Mouse (Mus musculus): Measurements from ENCODE around the gene Ikbkg. TPM values are rescaled to one million over a fixed set of nuclear protein-coding genes. Genes with fewer than 3 reads are reported as not detected.
A peak's percentile ranks its signal among the peaks of the same experiment; 100 is the strongest.

Ikbkg gene
- polyA plus RNA-seq, 1 experiment, result 2.9 TPM

- Histone ChIP-seq H3K27me3 (ENCODE audit: control insufficient read depth, insufficient read depth, low read length) (no peaks in the 10 kb centered on the region), H3K4me1 (ENCODE audit: control insufficient read depth, insufficient read depth, low read length) (peaks cover 4% of the 10 kb centered on the region), H3K27ac (ENCODE audit: control insufficient read depth, insufficient read depth, low read depth, low read length) (no peak overlapping the region), H3K4me3 (ENCODE audit: control insufficient read depth, low read depth, low read length) (no peak overlapping the region), H3K36me3 (ENCODE audit: control insufficient read depth, insufficient read depth, low read length) (no peaks in the 10 kb centered on the region)
- no peak for TF ChIP-seq CTCF (IDR thresholded peaks at IDR 0.05; ENCODE audit: control insufficient read depth, insufficient read depth, insufficient replicate concordance, low read depth, low read length)
- no peak for TF ChIP-seq POLR2A (IDR thresholded peaks at IDR 0.05; ENCODE audit: control insufficient read depth, low read depth, low read length)
Observed at GRCm38 (mm10) chrX:74424443-74424842, 31.4 kb downstream of the Ikbkg start.

- TF ChIP-seq POLR2A (IDR thresholded peaks at IDR 0.05; ENCODE audit: control insufficient read depth, low read depth, low read length), result no peak
- no peak for TF ChIP-seq CTCF (IDR thresholded peaks at IDR 0.05; ENCODE audit: control insufficient read depth, insufficient read depth, insufficient replicate concordance, low read depth, low read length)
- Histone ChIP-seq H3K4me3 (ENCODE audit: control insufficient read depth, low read depth, low read length) (no peak overlapping the region), H3K36me3 (ENCODE audit: control insufficient read depth, insufficient read depth, low read length) (no peaks in the 10 kb centered on the region), H3K27me3 (ENCODE audit: control insufficient read depth, insufficient read depth, low read length) (no peaks in the 10 kb centered on the region), H3K27ac (ENCODE audit: control insufficient read depth, insufficient read depth, low read depth, low read length) (no peak overlapping the region), H3K4me1 (ENCODE audit: control insufficient read depth, insufficient read depth, low read length) (peaks cover 4% of the 10 kb centered on the region)
Observed at GRCm38 (mm10) chrX:74425195-74425594, 32.1 kb downstream of the Ikbkg start.

GRCm38 (mm10) chrX:74426256-74426655, 33.2 kb downstream of the Ikbkg start:
- peak overlapping the region; percentile 13; the same call in 1 of the 2 replicates for H3K27ac ChIP-seq (ENCODE audit: control insufficient read depth, insufficient read depth, low read depth, low read length)
- peaks cover 4% of the 10 kb centered on the region for H3K4me1 ChIP-seq (ENCODE audit: control insufficient read depth, insufficient read depth, low read length)
- H3K4me3 ChIP-seq (ENCODE audit: control insufficient read depth, low read depth, low read length), result no peak overlapping the region
- no peaks in the 10 kb centered on the region for H3K27me3 ChIP-seq (ENCODE audit: control insufficient read depth, insufficient read depth, low read length)
- no peak for TF ChIP-seq POLR2A (IDR thresholded peaks at IDR 0.05; ENCODE audit: control insufficient read depth, low read depth, low read length)
- TF ChIP-seq CTCF (IDR thresholded peaks at IDR 0.05; ENCODE audit: control insufficient read depth, insufficient read depth, insufficient replicate concordance, low read depth, low read length), result no peak
- H3K36me3 ChIP-seq (ENCODE audit: control insufficient read depth, insufficient read depth, low read length), result no peaks in the 10 kb centered on the region

- TF ChIP-seq CTCF (IDR thresholded peaks at IDR 0.05; ENCODE audit: control insufficient read depth, insufficient read depth, insufficient replicate concordance, low read depth, low read length) (no peak), POLR2A (IDR thresholded peaks at IDR 0.05; ENCODE audit: control insufficient read depth, low read depth, low read length) (no peak)
Observed at GRCm38 (mm10) chrX:74427116-74427515, 34.0 kb downstream of the Ikbkg start.

DNA sequence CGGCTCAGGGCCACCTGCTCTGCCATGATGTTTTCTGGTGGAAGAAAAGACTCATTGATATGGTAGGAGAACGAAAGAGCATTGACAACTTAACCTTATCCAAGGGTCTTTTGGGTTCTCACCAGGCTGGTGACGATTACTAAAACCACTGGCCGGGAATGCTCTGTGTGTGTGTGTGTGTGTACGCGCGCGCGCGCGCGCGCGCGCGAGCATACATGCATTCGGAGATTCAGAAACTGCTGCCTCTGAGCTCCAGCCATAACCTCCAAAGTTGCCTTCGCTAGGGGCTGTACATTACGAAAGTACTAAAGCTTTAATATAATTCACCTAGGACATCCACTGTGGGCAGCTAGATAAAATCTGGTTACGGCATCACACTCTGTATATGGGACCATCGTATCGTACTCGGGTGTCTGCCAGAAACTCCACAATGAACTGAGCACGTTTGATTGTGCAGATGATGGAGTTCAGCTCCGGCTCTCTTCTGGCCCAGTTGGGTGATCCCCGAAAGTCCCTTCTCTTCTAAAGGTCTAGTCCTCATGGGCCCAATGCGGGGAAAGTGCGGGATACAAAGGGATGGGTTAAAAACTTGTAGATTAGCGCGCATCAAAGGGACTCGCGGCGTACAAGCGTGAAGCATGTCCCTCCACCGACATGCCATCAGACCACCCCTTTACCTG, 35.2 kb downstream of the Ikbkg start:
- peak overlapping the region; percentile 14; the same call in 1 of the 2 replicates for H3K27ac ChIP-seq (ENCODE audit: control insufficient read depth, insufficient read depth, low read depth, low read length)
- peaks cover 4% of the 10 kb centered on the region for H3K4me1 ChIP-seq (ENCODE audit: control insufficient read depth, insufficient read depth, low read length)
- H3K36me3 ChIP-seq (ENCODE audit: control insufficient read depth, insufficient read depth, low read length), result no peaks in the 10 kb centered on the region
- peak overlapping the region; percentile 93 for H3K4me3 ChIP-seq (ENCODE audit: control insufficient read depth, low read depth, low read length)
- TF ChIP-seq CTCF (IDR thresholded peaks at IDR 0.05; ENCODE audit: control insufficient read depth, insufficient read depth, insufficient replicate concordance, low read depth, low read length) (no peak), POLR2A (IDR thresholded peaks at IDR 0.05; ENCODE audit: control insufficient read depth, low read depth, low read length) (no peak)
- no peaks in the 10 kb centered on the region for H3K27me3 ChIP-seq (ENCODE audit: control insufficient read depth, insufficient read depth, low read length)

More at GRCm38 (mm10) chrX:74427116-74427515, 34.0 kb downstream of the Ikbkg start:
- no peak overlapping the region for H3K27ac ChIP-seq (ENCODE audit: control insufficient read depth, insufficient read depth, low read depth, low read length)
- H3K36me3 ChIP-seq (ENCODE audit: control insufficient read depth, insufficient read depth, low read length), result no peaks in the 10 kb centered on the region
- no peaks in the 10 kb centered on the region for H3K27me3 ChIP-seq (ENCODE audit: control insufficient read depth, insufficient read depth, low read length)
- no peak overlapping the region for H3K4me3 ChIP-seq (ENCODE audit: control insufficient read depth, low read depth, low read length)
- H3K4me1 ChIP-seq (ENCODE audit: control insufficient read depth, insufficient read depth, low read length), result peaks cover 4% of the 10 kb centered on the region

DNA sequence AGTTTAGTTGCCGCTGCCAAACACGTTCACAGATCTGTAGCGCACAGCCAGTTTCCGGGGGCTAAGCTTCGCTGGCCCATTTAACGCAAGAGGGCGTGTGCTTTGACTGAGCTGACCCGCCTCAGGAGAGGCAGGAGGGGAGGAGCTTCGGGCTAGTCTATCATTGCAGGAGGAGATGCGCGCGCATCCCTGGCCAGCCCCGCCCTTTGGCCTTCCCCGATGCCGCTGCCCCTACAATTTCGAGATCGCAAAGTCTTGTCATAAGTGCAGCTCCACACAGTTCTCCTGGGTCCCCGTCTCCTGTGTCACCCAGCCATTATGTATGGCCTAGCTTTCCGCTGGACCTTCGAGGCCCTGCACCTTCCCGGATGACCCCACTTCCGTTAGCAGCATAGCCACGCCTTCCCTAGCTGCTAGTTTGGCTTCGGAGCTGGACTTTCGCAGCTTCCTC, 35.8 kb downstream of the Ikbkg start, which contains the start of gene G6pdx:
G6pdx (minus strand) TSS at position 369 of the 451 bp plus-strand sequence.
- H3K36me3 ChIP-seq (ENCODE audit: control insufficient read depth, insufficient read depth, low read length), result no peaks in the 10 kb centered on the region
- peak within 1 kb of the TSS; percentile 89 for H3K27ac ChIP-seq (ENCODE audit: control insufficient read depth, insufficient read depth, low read depth, low read length)
- TF ChIP-seq POLR2A (IDR thresholded peaks at IDR 0.05; ENCODE audit: control insufficient read depth, low read depth, low read length) (no peak; the same call in none of the 2 replicates), CTCF (IDR thresholded peaks at IDR 0.05; ENCODE audit: control insufficient read depth, insufficient read depth, insufficient replicate concordance, low read depth, low read length) (no peak)
- H3K4me3 ChIP-seq (ENCODE audit: control insufficient read depth, low read depth, low read length), result peak within 1 kb of the TSS; percentile 93
- H3K27me3 ChIP-seq (ENCODE audit: control insufficient read depth, insufficient read depth, low read length), result no peaks in the 10 kb centered on the region
- H3K4me1 ChIP-seq (ENCODE audit: control insufficient read depth, insufficient read depth, low read length), result peaks cover 4% of the 10 kb centered on the region

DNA sequence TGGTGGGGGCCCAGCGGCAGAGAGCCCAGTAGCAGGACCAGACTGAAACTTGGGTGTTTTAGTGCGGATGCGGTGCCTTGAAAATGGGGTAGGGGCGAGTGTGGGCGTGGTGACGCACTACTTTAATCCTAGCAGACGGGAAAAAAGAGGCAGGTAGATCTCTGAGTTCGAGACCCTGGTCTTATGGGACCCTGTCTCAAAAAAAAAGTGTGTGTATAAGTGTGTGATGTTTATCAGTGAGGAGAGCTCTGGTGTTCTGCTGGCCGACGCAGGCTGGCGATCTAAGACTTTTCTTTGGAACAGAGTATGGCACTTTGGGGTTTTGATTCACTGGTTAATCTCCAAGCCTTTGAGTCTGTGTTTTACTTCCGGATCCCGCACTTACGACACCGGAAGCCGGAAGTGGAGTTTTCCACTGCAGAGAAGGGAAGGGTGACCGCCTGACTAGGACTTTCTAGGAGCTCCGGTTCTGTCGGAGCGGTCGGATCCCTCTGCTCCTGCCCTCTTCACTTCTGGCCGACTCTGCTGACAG, 36.3 kb downstream of the Ikbkg start:
- peak overlapping the region; percentile 93 for H3K4me3 ChIP-seq (ENCODE audit: control insufficient read depth, low read depth, low read length)
- no peaks in the 10 kb centered on the region for H3K27me3 ChIP-seq (ENCODE audit: control insufficient read depth, insufficient read depth, low read length)
- H3K4me1 ChIP-seq (ENCODE audit: control insufficient read depth, insufficient read depth, low read length), result peaks cover 4% of the 10 kb centered on the region
- no peaks in the 10 kb centered on the region for H3K36me3 ChIP-seq (ENCODE audit: control insufficient read depth, insufficient read depth, low read length)
- peak overlapping the region; percentile 89 for H3K27ac ChIP-seq (ENCODE audit: control insufficient read depth, insufficient read depth, low read depth, low read length)
- TF ChIP-seq POLR2A (IDR thresholded peaks at IDR 0.05; ENCODE audit: control insufficient read depth, low read depth, low read length) (peak; percentile 4; the same call in 1 of the 2 replicates), CTCF (IDR thresholded peaks at IDR 0.05; ENCODE audit: control insufficient read depth, insufficient read depth, insufficient replicate concordance, low read depth, low read length) (no peak)

All from testis, adult 2 months (tissue).